20 mouse cellular contexts compared by ENCODE assay signal in genomic region chr9:42565921-42566320, GRCm38 (mm10). TPM values are rescaled to one million over a fixed set of nuclear protein-coding genes. Genes with fewer than 3 reads are reported as not detected.
DNase-seq lines count a peak whose midpoint lies in the region; ATAC-seq and TF ChIP-seq lines count a peak whose summit lies in the region.
"Had no signal": no experiment of that assay in that cellular context is flagged by ENCODE, and none has a peak within 500 bp of the region (broad histone marks: within the 10 kb centered on the region; RNA-seq: fewer than 3 reads in every experiment).

No protein-coding gene starts in this region.

- intact Hi-C loops in left cerebral cortex, postnatal 14 days (cut with DNase I) = no loop called here
- intact Hi-C loops in left cerebral cortex, adult 2 months (cut with DNase I) = no loop called here

- no peak for TF ChIP-seq CTCF in left cerebral cortex, adult 2 months (IDR thresholded peaks at IDR 0.05)

- no peak overlapping the region for H3K4me3 ChIP-seq in left cerebral cortex, adult 2 months
- H3K4me3 ChIP-seq: forebrain, embryonic 10.5 days; forebrain, embryonic 13.5 days; gastrocnemius, adult 2 months; hindbrain, embryonic 12.5 days; hindbrain, embryonic 15.5 days had no signal

- H3K27ac ChIP-seq in left cerebral cortex, adult 2 months = no peak overlapping the region; the same call in 1 of the 2 replicates
- H3K27ac ChIP-seq: forebrain, embryonic 10.5 days; forebrain, embryonic 13.5 days; gastrocnemius, adult 2 months; hindbrain, embryonic 12.5 days; hindbrain, embryonic 15.5 days had no signal

- ATAC-seq in frontal cortex, adult (ENCODE audit: low TSS enrichment) = peak; percentile 50; the same call in 1 of the 2 replicates
- ATAC-seq: activated CD4-positive, CD25-positive, alpha-beta regulatory T cell, adult 4 months; forebrain, embryonic 13.5 days; forebrain, embryonic 16.5 days had no signal

- no peak for DNase-seq in frontal cortex, postnatal 10 days (ENCODE audit: low spot score in 2 of 2)
- DNase-seq in left cerebral cortex, postnatal 14 days (ENCODE audit: low spot score in 2 of 2) = peak; percentile 43 to 56
- DNase-seq in left cerebral cortex, adult 2 months (ENCODE audit: extremely low spot score in 1 of 2, low spot score in 2 of 2) = no peak
- peak; percentile 22 for DNase-seq in right cerebral cortex, postnatal 25 days
- no peak for DNase-seq in right cerebral cortex, postnatal 10 days (ENCODE audit: low spot score in 2 of 2)
- DNase-seq: adrenal gland, adult 8-10 months; adrenal gland, postnatal 25 days; cerebellum, adult 18-20 months; cerebellum, adult 9-10 months; cerebellum, postnatal 14 days; gastrocnemius, adult 2 months; gastrocnemius, postnatal 14 days; heart, adult 11 months had no signal

RNA-seq across cellular contexts. Expression of gene Tbcel, which starts 58.3 kb away (rescaled TPM):
- 10 to 100 TPM; 47.2 to 53.8 TPM for total RNA-seq in left cerebral cortex, postnatal 14 days (2021)
- total RNA-seq in left cerebral cortex, adult 2 months (2021) = 10 to 100 TPM; 48.6 to 48.9 TPM

Comparison
In these comparisons a context has a peak if more than half of its experiments do, and no peak if none do; other contexts are left out.
1. DNase-seq: peak in left cerebral cortex, postnatal 14 days (2 of 2) and right cerebral cortex, postnatal 25 days (single experiment); none in frontal cortex, postnatal 10 days (0 of 2), left cerebral cortex, adult 2 months (0 of 2) and right cerebral cortex, postnatal 10 days (0 of 2).